Mouse (Mus musculus): Measurements from ENCODE around the gene Slc47a1. TPM values are rescaled to one million over a fixed set of nuclear protein-coding genes. Genes with fewer than 3 reads are reported as not detected.
"Not testable (repeated sequence)": the region's sequence is repeated elsewhere in the genome, so short reads cannot be mapped to it uniquely, and the experiment has no call there.

Gene Slc47a1
- 34.7 and 49.4 TPM in 2 replicates for total RNA-seq (2014; rRNA removed; ENCODE audit: low replicate concordance)
- 31.2 and 31.5 TPM in 2 replicates for polyA plus RNA-seq (2015; fragmentation: Nextera tagmentation; extraction: Ambion mirVana)

- DNase-seq (ENCODE audit: low spot score) (peak; percentile 37), ATAC-seq (ENCODE audit: insufficient read depth, low read depth) (peak; percentile 85)
- H3K36me3 ChIP-seq (replicated peaks; ENCODE audit: control insufficient read depth, insufficient read depth, low read length), result no peaks in the 10 kb centered on the region
- H3K9me3 ChIP-seq (replicated peaks; ENCODE audit: control insufficient read depth, low read length), result no peaks in the 10 kb centered on the region; the same call in 1 of the 2 replicates
- TF ChIP-seq EP300 (IDR thresholded peaks at IDR 0.05; ENCODE audit: low read depth), result no peak
- no peak for TF ChIP-seq CTCF (IDR thresholded peaks at IDR 0.05; ENCODE audit: low read depth)
- no peaks in the 10 kb centered on the region; the same call in 1 of the 2 replicates for H3K4me1 ChIP-seq (ENCODE audit: control insufficient read depth, insufficient read depth)
- H3K9ac ChIP-seq (replicated peaks; ENCODE audit: low read depth, low read length), result peak within 1 kb of the TSS; percentile 59
- peaks cover 12% of the 10 kb centered on the region; the same call in 1 of the 2 replicates for H3K27me3 ChIP-seq (ENCODE audit: control insufficient read depth, insufficient read depth, low read length)
- H3K4me3 ChIP-seq (ENCODE audit: low read depth, low read length), result peak within 1 kb of the TSS; percentile 34
- no peak within 1 kb of the TSS for H3K27ac ChIP-seq (ENCODE audit: low read depth)
- 18% methylated on average over 39 of the region's 39 CpGs for WGBS
- H3K4me2 ChIP-seq (ENCODE audit: low read depth, low read length), result peak within 1 kb of the TSS; percentile 61
These were observed at the start of gene Slc47a1 for GRCm38 (mm10) chr11:61377881-61378613. Slc47a1 (minus strand) TSS chr11:61378345.

GRCm38 (mm10) chr11:61419253-61419652, 41.1 kb upstream of the Slc47a1 start:
- ATAC-seq (ENCODE audit: insufficient read depth, low read depth) (no peak), DNase-seq (ENCODE audit: low spot score) (no peak)
- no peak overlapping the region for H3K4me2 ChIP-seq (ENCODE audit: low read depth, low read length)
- no peaks in the 10 kb centered on the region for H3K27me3 ChIP-seq (ENCODE audit: control insufficient read depth, insufficient read depth, low read length)
- 77% methylated on average over 6 of the region's 6 CpGs for WGBS
- H3K4me3 ChIP-seq (ENCODE audit: low read depth, low read length), result no peak overlapping the region
- H3K9me3 ChIP-seq (replicated peaks; ENCODE audit: control insufficient read depth, low read length), result no peaks in the 10 kb centered on the region; the same call in 1 of the 2 replicates
- H3K27ac ChIP-seq (ENCODE audit: low read depth), result no peak overlapping the region
- no peak overlapping the region for H3K9ac ChIP-seq (replicated peaks; ENCODE audit: low read depth, low read length)
- TF ChIP-seq EP300 (IDR thresholded peaks at IDR 0.05; ENCODE audit: low read depth) (no peak), CTCF (IDR thresholded peaks at IDR 0.05; ENCODE audit: low read depth) (no peak)
- H3K4me1 ChIP-seq (ENCODE audit: control insufficient read depth, insufficient read depth), result no peaks in the 10 kb centered on the region
- H3K36me3 ChIP-seq (replicated peaks; ENCODE audit: control insufficient read depth, insufficient read depth, low read length), result no peaks in the 10 kb centered on the region

DNA sequence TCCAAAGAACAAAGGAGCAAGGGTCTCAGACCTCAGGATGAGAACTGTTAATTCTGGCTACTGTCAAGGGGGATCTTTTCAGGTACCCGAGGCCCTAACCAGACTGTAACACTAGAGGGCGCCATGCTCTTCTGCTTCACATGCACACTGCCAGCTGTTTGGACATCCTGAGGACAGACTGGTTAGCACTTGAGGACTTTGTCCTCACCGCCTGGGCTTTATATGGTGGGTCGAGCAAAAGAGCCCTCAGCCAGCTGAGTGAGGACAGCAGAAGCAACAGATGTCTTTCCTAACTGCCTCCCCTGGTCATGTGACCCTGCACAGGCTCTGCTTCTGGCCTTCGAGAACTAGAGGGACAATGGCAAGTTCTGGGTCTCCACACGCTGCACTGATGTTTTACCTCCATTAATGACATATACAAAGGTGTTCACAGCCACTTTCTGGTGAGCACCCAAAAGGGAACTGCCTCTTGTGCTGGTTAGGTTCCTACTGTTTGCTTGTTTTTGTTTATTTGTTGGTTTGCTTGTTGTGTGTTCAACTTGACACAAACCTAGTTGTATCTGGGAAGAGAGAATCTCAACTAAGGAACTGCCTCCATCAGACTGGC, 39.9 kb upstream of the Slc47a1 start:
- Histone ChIP-seq H3K36me3 (replicated peaks; ENCODE audit: control insufficient read depth, insufficient read depth, low read length) (no peaks in the 10 kb centered on the region), H3K27ac (ENCODE audit: low read depth) (no peak overlapping the region), H3K4me3 (ENCODE audit: low read depth, low read length) (no peak overlapping the region), H3K9me3 (replicated peaks; ENCODE audit: control insufficient read depth, low read length) (no peaks in the 10 kb centered on the region; the same call in 1 of the 2 replicates), H3K4me2 (ENCODE audit: low read depth, low read length) (no peak overlapping the region), H3K4me1 (ENCODE audit: control insufficient read depth, insufficient read depth) (no peaks in the 10 kb centered on the region), H3K9ac (replicated peaks; ENCODE audit: low read depth, low read length) (no peak overlapping the region), H3K27me3 (ENCODE audit: control insufficient read depth, insufficient read depth, low read length) (no peaks in the 10 kb centered on the region)
- DNase-seq (ENCODE audit: low spot score), result peak; percentile 71
- WGBS, result 24% methylated on average over 6 of the region's 6 CpGs
- ATAC-seq (ENCODE audit: insufficient read depth, low read depth), result peak; percentile 64
- no peak for TF ChIP-seq EP300 (IDR thresholded peaks at IDR 0.05; ENCODE audit: low read depth)
- peak; percentile 96 for TF ChIP-seq CTCF (IDR thresholded peaks at IDR 0.05; ENCODE audit: low read depth)

DNA sequence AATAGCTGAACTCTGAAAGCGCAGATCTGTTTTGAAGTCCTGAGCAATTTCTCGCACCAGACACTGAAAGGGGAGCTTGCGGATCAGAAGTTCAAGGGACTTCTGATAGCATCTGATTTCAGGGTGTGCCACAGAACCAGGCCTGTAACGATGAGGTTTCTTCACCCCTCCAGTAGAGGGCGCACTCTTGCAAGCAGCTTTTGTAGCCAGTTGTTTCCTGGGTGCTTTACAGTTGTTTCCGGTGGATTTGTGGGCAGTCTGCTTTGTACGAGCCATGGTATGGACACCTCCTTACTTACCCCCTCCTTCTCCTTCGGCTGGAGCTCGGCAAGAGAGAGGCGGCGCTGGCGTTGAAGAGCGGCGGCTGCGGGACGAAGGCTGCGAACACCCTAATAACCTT, 38.4 kb upstream of the Slc47a1 start:
- not testable (repeated sequence) for H3K9ac ChIP-seq (replicated peaks; ENCODE audit: low read depth, low read length); DNase-seq (ENCODE audit: low spot score); H3K9me3 ChIP-seq (replicated peaks; ENCODE audit: control insufficient read depth, low read length); H3K27me3 ChIP-seq (ENCODE audit: control insufficient read depth, insufficient read depth, low read length); H3K4me3 ChIP-seq (ENCODE audit: low read depth, low read length); H3K4me1 ChIP-seq (ENCODE audit: control insufficient read depth, insufficient read depth); H3K27ac ChIP-seq (ENCODE audit: low read depth); H3K4me2 ChIP-seq (ENCODE audit: low read depth, low read length); ATAC-seq (ENCODE audit: insufficient read depth, low read depth); H3K36me3 ChIP-seq (replicated peaks; ENCODE audit: control insufficient read depth, insufficient read depth, low read length)
- 84% methylated on average over 17 of the region's 17 CpGs for WGBS
- peak; percentile 41 for TF ChIP-seq CTCF (IDR thresholded peaks at IDR 0.05; ENCODE audit: low read depth)

- no peak for TF ChIP-seq CTCF (IDR thresholded peaks at IDR 0.05; ENCODE audit: low read depth)
- TF ChIP-seq EP300 (IDR thresholded peaks at IDR 0.05; ENCODE audit: low read depth), result no peak
- H3K9ac ChIP-seq (replicated peaks; ENCODE audit: low read depth, low read length), result no peak overlapping the region
- no peak for ATAC-seq (ENCODE audit: insufficient read depth, low read depth)
- no peak overlapping the region for H3K4me3 ChIP-seq (ENCODE audit: low read depth, low read length)
- no peak for DNase-seq (ENCODE audit: low spot score)
- WGBS, result 89% methylated on average over 1 of the region's 1 CpGs
- H3K4me2 ChIP-seq (ENCODE audit: low read depth, low read length), result no peak overlapping the region
- H3K27me3 ChIP-seq (ENCODE audit: control insufficient read depth, insufficient read depth, low read length), result no peaks in the 10 kb centered on the region
- H3K27ac ChIP-seq (ENCODE audit: low read depth), result no peak overlapping the region
- no peaks in the 10 kb centered on the region; the same call in 1 of the 2 replicates for H3K9me3 ChIP-seq (replicated peaks; ENCODE audit: control insufficient read depth, low read length)
- no peaks in the 10 kb centered on the region for H3K36me3 ChIP-seq (replicated peaks; ENCODE audit: control insufficient read depth, insufficient read depth, low read length)
- H3K4me1 ChIP-seq (ENCODE audit: control insufficient read depth, insufficient read depth), result no peaks in the 10 kb centered on the region
These were observed 37.3 kb upstream of the Slc47a1 start for GRCm38 (mm10) chr11:61415444-61415843.

Measured in heart, postnatal 0 days (tissue).